Mouse (Mus musculus) thymus, adult 2 months (tissue): ENCODE measurements around the gene Lcn9.

Experiments
- CTCF ChIP-seq: fragments of 200-500 bp; IDR thresholded peaks from 2 replicates; pipeline ENCODE4 v1.5.1; 2012; ENCODE audit warnings: mild to moderate bottlenecking, control low read depth, low read length, moderate library complexity, borderline replicate concordance; ENCODE audit not compliant: control insufficient read depth, poor library complexity, insufficient read depth; ENCODE audit errors: extremely low read depth
- POLR2A ChIP-seq: fragments of 200-500 bp; IDR thresholded peaks from 2 replicates; pipeline ENCODE4 v1.6.1; 2012; ENCODE audit warnings: mild to moderate bottlenecking, low read length, control low read depth, moderate library complexity; ENCODE audit not compliant: control insufficient read depth, poor library complexity, insufficient read depth; ENCODE audit errors: extremely low read depth

DNA sequence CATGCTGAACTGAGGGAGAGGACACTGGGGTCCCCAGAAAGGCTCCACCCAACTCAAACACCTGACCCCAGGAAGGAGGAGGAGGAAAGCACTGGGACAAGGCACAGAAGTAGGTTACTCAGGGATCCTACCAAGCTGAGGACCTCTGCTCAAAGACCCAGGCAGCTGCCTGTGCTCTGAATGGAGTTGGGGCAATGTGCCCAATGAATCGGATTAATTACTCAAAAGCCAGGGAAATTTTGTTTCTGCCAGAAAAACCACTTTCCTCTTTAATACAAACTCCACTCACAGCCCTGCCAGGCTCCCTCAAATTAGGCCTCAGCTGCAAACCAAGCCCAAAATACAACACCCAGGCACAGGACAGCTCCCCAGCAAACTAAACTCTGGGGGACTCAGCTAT, 19.8 kb downstream of the Lcn9 start:
- no peak for TF ChIP-seq POLR2A
- no peak for TF ChIP-seq CTCF
